9 mouse cellular contexts compared by ENCODE assay signal in genomic region chrX:166172661-166173060, GRCm38 (mm10). TPM values are rescaled to one million over a fixed set of nuclear protein-coding genes. Genes with fewer than 3 reads are reported as not detected.
DNase-seq lines count a peak whose midpoint lies in the region; TF ChIP-seq lines count a peak whose summit lies in the region.
"Had no signal": no experiment of that assay in that cellular context is flagged by ENCODE, and none has a peak within 500 bp of the region (broad histone marks: within the 10 kb centered on the region; RNA-seq: fewer than 3 reads in every experiment).

No protein-coding gene starts in this region.

- H3K4me3 ChIP-seq in left cerebral cortex, adult 2 months, result no peak overlapping the region
- no peak overlapping the region for H3K4me3 ChIP-seq in olfactory bulb, adult 2 months (ENCODE audit: insufficient read depth, low read depth, low read length)

- no peak for TF ChIP-seq POLR2A in olfactory bulb, adult 2 months (IDR thresholded peaks at IDR 0.05; ENCODE audit: insufficient read depth, low read depth, low read length)

- intact Hi-C loops in left cerebral cortex, adult 2 months (cut with DNase I), result no loop called here

- no peak for TF ChIP-seq CTCF in left cerebral cortex, adult 2 months (IDR thresholded peaks at IDR 0.05)
- no peak for TF ChIP-seq CTCF in olfactory bulb, adult 2 months (IDR thresholded peaks at IDR 0.05; ENCODE audit: insufficient read depth, low read depth, low read length)

- peaks cover 3% of the 10 kb centered on the region; the same call in 1 of the 2 replicates for H3K4me1 ChIP-seq in olfactory bulb, adult 2 months (ENCODE audit: control insufficient read depth, insufficient read depth, low read length)

- H3K27ac ChIP-seq in left cerebral cortex, adult 2 months, result peak overlapping the region; percentile 45; the same call in 1 of the 2 replicates
- H3K27ac ChIP-seq in olfactory bulb, adult 2 months (ENCODE audit: insufficient read depth, low read depth, low read length), result 0 out of 2 replicates have a peak overlapping the region, but pooled peaks have one; percentile 37

- WGBS in olfactory bulb, adult 2 months, result 47% methylated on average over 3 of the region's 3 CpGs

- peak; percentile 4 for DNase-seq in adrenal gland, postnatal 10 days
- no peak for DNase-seq in adrenal gland, postnatal 25 days
- no peak for DNase-seq in left cerebral cortex, adult 2 months (ENCODE audit: extremely low spot score in 1 of 2, low spot score in 2 of 2)
- no peak for DNase-seq in left cerebral cortex, adult 8-10 months (ENCODE audit: low spot score in 2 of 2)
- DNase-seq in retina, postnatal 1 day, result peak; percentile 92
- no peak for DNase-seq in retina, embryonic 14.5 days (ENCODE audit: low spot score)
- no peak for DNase-seq in urinary bladder, postnatal 25 days (ENCODE audit: low spot score)
- DNase-seq: spleen, adult 18-20 months had no signal

RNA-seq across cellular contexts. Expression of gene Gemin8, which starts 2.4 kb away (rescaled TPM):
- total RNA-seq in adrenal gland, postnatal 10 days (2021), result 10 to 100 TPM in 1 of 2 experiments, 1 to 10 TPM in 1; 9.8 to 10.5 TPM
- 10.9 and 11.2 TPM in 2 replicates for total RNA-seq in adrenal gland, postnatal 25 days (2021)
- total RNA-seq in left cerebral cortex, adult 2 months (2021), result 10 to 100 TPM; 12.8 to 14.1 TPM
- 10 to 100 TPM; 13.2 to 16.9 (median 16.0) TPM for total RNA-seq in left cerebral cortex, adult 8-10 months (2022)
- not detected in 2 replicates for polyA plus RNA-seq in olfactory bulb, adult 2 months (2012; ENCODE audit: insufficient read depth, insufficient read length, low replicate concordance, missing spikeins)

Comparison
In these comparisons a context has a peak if more than half of its experiments do, and no peak if none do; other contexts are left out.
1. DNase-seq: peak in adrenal gland, postnatal 10 days (single experiment) and retina, postnatal 1 day (single experiment); none in adrenal gland, postnatal 25 days (single experiment), left cerebral cortex, adult 2 months (0 of 2), left cerebral cortex, adult 8-10 months (0 of 2), retina, embryonic 14.5 days (single experiment) and urinary bladder, postnatal 25 days (single experiment).